Mouse (Mus musculus): Measurements from ENCODE around the gene Dtx2.

The Dtx2 gene

DNA sequence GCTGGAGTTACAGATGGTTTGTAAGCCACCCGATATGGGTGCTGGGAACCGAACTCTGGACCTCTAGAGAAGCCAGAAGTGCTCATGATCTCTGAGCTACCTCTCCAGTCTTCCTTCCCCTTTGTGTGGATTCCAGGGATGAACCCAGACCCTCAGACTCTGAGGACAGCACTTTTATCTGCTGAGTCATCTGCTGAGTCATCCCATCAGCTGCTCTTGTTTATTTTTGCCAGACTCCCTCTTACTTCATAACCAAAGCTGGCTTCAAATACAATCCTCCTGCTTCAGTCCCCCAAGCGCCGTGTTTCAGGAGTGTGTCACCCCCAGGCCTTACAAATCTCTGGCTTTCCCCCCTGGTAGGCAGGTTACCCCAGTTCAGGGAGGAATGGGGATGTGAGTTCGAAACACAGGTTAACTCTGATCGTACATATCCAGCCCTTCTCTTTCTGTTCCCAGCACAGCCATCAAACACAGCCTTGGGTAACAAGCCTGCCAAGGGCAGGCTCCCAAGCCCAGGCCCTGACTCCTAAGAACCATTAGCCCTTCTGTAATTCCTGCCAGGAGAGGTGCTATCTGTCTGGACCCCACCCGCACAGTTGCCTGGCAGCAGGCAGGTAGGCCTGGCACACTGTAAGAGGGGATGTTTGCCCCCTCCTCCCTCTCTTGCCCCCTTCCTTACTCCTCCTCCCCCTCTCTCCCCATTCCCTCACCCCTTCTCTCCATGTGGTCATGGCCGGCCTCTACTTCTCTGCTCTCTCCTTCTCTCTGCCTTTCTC lies 18.5 kb upstream of the Dtx2 start:
- no peak for DNase-seq

DNA sequence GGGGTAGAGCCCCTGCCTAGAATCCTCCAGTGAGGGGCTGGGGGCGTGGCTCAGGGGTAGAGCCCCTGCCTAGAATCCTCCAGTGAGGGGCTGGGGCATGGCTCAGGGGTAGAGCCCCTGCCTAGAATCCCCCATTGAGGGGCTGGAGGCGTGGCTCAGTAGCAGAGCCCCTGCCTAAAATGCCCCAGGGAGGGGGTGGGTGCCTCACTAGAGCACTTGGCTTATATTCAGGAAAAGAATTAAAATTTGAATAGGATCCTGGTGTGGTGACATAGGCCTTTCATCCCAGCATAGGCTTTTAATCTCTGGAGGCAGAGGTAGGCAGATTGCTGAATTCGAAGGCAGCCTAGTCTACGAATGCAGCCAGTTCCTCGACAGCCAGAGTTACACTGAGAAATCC lies 15.2 kb upstream of the Dtx2 start:
- DNase-seq, result no peak

DNA sequence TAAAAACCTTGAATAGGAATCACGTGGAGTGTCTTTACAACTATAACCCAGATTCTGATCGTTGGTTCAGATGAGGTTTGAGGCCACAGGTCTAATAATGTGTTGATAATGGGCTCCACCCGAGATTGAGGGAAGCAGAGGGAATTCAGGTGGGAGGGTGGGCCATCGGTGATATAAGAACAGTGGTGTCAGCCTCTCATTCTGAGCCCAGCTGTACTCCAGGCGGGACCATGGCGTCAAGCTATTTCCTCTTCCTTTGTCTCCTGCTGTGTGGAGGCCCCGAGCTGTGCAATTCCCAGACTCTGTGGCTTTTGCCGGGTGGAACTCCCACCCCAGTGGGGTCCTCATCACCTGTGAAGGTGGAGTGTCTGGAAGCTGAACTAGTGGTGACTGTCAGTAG lies 14.7 kb upstream of the Dtx2 start, which contains the start of gene Zp3:
Zp3 (plus strand) TSS at position 196 of the 400 bp plus-strand sequence.
- DNase-seq, result no peak

DNA sequence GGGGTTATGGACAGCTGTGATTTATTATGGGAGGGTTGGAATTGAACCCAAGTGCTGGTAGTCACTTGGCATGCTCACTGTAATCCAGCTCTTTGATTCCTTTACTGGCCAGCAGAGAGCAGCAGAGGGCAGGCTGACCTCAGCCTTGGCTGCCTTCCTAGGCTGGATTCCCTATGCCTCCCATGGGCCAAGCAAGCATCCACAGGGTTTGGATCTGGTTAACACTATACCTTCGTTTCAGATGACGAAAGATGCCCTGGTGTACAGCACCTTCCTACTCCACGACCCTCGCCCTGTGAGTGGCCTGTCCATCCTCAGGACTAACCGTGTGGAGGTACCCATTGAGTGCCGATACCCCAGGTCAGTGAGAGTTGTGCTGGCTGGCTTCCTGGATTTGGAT lies 12.2 kb upstream of the Dtx2 start:
- DNase-seq, result peak; percentile 39

DNA sequence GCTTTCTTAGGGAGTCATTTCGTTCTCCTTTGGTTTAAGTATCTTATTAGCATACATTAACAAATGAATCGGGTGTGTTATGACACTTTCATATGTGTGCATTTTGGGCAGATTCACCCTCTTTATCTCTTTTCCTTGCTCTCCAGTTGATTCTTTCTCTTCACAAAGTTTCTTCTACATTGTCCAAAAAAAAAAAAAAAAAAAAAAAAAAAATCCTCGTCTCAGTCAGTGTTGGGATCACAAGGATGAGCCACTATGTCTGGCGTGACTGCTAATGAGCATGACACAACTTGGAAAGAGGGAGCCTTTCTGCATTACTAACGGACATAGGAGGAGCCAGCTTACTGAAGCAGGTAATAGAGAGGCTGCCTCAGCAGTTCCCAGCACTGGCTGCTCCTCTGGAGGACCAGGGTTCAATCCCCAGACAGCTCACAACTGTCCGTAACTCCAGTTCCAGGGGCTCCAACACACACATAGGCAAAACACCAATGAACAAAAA lies 10.0 kb upstream of the Dtx2 start:
- DNase-seq, result no peak

DNA sequence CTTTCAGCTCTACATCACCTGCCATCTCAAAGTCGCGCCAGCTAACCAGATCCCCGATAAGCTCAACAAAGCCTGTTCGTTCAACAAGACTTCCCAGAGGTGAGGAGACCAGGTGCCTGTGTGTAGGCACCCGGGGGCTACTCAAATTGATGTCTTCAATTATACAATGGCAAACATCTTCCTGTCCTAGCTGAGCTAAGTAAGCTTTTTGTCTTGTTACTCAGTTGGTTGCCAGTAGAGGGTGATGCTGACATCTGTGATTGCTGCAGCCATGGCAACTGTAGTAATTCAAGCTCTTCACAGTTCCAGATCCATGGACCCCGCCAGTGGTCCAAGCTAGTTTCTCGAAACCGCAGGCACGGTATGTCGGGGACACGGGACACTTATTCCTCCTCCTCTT lies 7.4 kb upstream of the Dtx2 start:
- no peak for DNase-seq

DNA sequence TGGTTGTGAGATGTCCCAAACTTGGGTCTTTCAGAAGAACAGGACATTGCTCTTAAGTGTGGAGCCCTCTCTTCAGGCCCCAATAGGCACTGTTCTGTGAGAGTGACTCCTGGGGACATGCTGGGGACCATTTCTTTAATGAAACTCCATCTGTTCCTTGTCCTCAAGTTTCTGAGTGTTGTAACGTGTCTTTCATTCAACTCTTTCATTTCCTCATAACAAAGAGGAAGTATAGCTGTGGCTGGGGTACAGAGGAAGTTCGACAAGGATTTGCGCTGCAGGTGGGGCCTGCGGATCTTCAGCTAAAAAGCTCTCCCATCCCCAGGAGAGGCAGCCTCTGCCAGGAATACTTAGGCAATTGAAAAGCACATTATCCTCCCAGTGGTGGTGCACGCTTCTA lies 4.0 kb upstream of the Dtx2 start:
- DNase-seq, result no peak

DNA sequence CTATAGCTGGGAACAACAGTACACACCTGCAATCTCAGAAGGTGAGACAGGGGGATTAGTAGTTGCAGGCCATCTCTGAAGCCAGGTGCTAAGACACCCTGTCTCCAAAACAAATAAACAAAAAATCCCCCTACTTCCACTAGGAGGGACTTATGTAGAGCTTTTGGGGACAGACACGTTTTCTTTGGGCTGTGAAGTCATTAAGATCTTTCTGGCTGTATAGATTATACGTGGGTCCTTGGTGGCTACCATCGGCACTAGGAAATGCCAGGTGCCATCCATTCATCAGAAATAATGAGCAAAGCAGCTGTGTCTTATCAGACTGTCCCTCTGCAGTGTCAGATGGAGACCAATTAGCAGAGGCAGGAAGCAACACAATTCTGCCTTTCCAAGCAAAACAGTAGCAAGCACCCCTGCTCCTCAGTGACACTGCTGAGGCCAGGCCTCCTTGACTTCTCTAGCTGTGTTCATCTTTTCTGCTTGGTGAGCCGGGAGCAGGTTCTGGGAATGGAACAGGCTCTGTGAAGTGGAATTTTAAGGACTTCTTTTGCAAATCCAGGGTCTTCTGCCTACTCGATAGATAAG lies 1.1 kb upstream of the Dtx2 start:
- peak; percentile 34 for DNase-seq

DNA sequence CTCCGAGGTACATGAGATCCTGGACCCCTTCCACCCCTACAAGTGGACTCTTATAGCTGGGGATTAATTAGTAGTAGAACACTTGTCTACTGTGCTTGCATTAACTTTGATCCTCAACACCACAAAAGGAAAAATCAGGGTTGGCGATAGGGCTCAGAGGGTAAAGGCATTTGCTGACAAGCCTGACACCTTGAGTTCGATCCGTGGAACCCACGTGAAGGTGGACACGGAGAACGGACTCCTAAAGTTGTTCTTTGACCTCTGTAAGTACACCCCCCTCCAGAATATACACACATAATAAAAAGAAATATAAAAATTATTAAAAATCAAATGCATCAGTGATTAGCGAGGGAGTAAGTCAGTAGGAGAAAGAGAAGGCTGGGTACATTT lies 270 bp upstream of the Dtx2 start:
- DNase-seq, result no peak

DNA sequence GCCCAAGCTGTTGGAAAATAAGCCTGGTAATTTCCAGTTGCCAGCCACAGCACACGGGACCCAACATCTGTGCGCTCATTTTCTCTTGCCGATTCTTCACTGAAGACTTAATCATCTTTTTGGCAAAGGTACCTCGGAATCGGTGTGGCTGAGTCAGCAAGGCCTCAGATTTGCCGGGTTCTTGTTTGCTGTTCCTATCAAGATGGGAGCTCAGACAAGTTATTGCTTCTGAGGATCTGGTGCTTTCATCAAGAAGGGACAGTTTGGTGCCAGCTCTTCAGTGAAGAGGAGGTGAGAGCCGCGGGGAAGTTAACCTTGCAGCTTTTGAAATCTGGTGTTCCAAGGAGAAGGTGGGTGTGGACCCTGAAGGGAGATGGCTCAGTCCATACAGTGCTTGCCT lies 1.6 kb downstream of the Dtx2 start:
- DNase-seq, result no peak

DNA sequence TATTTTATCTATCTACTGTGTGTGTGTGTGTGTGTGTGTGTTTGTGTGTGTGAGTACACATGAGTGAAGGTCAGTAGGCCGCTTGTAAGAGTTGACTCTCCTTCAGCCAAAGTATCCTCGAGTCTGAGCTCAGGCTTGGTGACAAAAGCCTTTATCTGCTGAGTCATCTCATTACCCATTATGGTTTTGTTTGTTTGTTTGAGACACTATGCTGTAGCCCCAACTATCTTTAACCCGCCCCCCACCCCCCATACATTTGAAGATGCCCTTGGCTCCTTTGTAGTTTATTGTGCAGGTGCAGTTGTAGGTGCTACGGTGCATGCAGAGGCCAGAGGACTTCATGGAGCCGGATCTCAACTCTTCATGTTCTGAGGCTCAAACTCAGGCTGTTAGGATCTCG lies 6.6 kb downstream of the Dtx2 start:
- DNase-seq, result no peak

DNA sequence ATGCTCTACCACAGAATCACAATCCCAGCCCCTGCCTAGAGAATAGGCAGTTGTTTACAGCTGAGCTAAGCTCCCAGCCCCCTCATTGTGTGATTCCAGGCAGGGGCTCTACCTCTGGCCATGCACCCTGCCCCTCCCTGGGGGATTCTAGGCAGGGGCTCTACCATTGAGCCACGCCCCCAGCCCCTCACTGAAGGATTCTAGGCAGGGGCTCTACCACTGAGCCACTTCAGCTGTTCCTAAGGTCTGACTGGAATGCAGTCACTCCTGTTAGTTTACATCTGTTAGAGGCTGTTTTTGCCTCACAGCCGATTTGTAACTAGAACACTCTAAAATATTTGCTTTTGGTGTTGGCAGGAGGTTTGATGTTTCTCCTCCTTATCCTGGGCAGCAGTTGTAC lies 7.7 kb downstream of the Dtx2 start:
- no peak for DNase-seq

DNA sequence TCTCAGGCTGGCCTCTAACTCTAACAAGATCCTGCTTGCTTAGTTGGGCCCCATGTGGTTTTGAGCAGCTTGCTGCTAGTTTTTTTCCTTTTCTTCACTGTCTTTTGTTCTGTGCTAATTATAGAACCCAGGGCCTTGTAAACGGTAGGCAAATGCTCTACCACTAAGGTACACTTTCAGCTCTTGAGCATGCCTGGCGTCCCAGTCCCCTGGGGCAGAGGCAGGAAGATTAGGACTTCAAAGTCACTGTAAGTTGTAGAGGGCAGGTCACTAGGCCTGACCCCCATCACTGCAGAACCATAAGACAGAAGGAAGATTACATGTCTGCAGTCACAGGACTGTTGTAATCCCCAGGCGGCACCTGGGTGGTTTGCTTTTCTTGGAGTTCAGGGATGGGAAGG lies 8.2 kb downstream of the Dtx2 start:
- no peak for DNase-seq

DNA sequence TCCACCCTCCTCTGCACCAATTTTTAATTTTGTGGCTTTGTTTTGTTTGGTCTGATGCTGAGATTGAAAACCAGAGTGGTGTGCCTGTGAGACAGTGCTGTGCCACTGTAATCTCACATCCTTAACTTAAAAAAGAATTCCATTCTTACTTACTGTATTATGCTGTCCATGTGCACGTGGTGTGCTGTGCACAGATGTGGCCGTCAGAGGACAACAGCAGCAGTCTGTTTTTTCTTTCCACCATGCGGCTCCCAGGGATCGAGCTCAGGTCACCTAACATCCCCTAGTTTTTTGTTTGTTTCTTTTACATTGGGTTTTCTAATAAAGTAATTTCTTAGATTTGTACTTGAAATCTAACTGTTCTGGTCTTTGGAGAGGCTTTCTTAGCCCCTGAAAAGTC lies 9.9 kb downstream of the Dtx2 start:
- no peak for DNase-seq

DNA sequence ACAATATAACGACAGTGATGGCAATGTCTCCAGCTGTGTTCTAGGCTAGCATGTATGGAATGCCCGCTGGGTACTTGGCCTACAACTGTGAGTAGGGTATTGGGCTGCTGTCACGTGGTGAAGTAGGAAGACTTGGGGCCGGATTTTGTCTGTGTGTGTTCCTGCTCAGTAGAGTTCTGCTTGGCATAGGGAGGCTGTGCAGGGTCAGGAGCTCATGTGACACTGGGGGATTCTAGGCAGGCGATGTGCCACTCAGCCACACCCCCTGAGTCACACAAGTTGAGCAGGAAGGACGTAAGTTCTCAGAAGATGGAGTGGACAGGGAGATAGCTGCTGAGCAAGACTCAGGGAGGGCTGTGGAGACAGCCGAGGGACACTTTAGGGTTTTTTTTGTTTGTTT lies 13.1 kb downstream of the Dtx2 start:
- DNase-seq, result no peak

DNA sequence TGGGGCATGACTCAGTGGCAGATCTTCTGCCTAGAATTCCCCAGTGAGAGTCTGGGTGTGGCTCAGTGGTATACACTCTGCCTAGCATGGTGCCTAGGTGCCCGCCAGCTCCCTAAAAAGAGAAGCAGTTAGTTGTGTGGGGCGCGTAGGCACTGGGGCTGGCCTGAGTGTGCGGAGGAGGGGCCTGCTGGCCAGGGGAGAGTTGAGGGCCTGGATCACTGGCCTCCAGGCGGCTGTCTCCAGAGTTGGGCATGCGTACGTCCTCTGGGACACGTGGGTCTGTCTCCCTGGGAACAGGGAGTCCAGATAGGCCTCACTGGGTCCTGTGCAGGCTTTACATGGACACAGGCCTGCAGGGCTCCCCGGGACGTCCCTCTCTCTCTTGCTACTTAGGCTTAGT lies 20.3 kb downstream of the Dtx2 start:
- peak; percentile 64 for DNase-seq

DNA sequence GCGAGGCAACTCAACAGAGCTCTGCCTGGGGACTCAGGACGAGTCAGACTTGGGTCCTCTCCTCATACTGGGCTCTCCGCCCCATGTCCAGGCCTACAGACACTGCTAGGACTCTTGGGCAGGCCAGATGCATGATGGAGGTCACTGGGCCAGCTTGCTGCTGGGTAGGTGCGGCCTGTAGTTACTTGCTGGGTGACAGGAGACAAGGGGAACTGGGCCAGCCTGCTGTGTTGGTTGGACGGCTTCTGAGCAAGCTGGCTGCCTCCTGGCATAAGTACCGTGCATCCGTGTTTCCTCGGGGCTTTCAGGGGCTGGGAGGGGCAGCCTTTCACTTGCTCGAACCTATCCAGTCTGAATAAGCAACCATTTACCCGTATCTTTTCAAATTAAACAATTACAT lies 21.0 kb downstream of the Dtx2 start:
- peak; percentile 48 for DNase-seq

DNA sequence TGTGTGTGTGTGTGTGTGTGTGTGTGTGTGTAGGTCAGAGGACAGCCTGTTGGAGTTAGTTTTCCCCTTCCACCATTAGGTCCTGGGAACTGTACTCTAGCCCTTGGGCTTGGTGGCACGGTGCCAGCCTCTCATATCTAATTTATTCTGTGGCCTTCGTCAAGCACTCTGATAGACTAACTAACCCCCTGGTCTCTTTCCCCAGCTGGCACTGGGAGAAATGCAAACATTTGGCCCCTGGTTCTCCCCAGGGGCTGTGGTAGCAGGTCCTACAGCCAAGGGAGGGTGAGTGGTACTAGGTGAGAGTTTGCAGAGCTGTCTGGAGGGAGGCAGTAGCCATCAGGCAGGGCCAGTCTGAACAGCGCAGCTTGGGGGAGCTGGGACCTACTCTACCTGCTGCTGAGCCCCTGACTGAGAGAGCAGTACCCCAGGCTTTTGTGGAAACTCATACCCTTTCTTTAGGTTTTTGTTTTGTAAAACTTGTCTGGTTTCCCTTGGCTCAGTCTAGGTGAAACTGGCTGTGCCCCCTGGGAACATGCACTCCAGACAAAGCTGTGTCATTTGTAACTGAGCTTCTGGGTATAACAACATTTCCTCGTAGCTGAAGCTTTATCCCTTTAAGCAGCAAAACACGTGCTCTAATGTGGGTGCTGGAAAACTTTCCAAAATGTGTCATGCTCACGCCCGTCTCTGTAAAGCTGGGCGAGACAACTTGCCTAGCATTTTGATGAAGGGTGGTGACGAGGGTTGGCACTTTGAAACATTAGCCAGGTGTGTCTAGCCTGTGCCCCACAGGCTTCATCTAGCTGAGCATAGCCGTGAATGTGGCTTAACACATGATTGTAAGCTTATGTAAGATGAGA lies 21.6 kb downstream of the Dtx2 start:
- DNase-seq, result peak; percentile 73

DNA sequence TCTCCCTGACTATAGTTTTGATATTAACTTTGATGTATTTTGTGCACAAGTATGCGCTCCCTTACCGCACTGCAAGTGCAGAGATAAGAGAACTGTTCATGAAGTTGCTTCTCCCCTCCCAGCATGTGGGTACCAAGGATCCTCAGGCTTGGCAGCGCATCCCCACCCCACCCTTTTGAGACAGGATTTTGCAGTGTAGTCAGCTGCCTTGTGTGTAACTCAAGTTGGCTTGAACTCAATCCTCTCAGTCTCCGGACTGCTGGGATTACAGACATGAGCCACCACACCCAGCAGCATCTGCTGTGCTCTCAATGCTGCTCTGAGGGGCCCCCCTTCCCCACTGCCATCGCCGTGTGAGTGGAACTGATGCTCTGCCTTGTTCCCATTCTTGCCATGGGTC lies 22.7 kb downstream of the Dtx2 start:
- no peak for DNase-seq

DNA sequence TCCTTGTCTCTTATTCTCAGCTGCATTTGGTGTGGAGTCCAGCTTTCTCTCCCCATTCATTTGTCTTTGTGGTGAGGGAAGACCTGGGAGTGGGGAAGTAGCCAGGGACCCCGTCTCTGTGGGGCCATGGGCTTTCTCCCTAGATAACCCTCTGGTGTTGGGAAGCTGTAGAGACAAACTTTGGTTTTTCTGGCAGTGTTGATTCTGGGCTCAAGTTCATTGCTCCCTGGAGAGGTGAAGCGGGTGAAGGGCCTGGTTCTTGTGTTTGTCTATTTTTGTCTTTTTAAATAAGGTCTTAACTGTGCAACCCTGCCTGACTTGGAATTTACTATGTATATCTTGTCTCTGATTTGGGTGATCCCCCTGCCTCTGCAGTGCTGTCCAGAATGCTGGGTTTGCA lies 24.1 kb downstream of the Dtx2 start:
- DNase-seq, result no peak

DNA sequence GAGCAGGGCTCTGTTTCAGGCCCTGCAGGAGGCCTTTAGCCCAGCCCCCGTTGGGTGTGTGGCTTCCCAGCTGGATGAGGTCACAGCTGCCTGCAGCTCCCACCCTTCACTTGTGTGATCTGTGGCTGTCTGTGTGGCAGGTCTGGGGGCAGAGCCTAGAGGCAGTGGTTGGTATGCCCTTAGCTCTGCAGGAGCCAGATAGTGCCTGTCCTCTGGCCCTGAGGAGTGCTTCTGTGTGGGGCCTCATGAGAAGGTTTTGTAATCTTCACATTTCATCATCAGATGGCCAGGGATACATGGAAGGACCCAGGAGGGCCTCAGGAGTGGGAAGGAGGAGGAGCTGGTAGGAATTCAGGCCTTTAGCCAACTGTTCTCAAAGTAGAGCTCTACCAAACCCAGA lies 25.3 kb downstream of the Dtx2 start:
- DNase-seq, result no peak

DNA sequence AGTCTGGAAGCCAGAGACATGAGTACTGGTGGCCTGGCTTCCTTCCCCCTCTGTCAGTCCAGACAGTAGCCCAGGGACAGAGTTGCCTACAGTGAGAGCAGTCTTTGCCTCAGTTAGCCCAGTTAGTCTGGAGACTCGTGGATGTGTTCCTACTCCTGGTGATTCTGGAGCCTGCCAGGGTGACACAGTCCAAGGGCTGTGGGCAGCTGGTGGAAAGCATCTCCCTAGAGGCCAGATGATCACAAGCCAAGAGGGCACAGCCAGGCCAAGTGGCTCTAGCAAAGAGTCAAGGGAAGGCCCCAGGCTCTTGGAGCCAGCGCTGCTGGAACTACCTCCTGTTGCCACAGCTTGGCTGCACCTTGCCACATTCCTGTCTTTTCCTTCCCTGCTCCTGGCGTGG lies 31.1 kb downstream of the Dtx2 start:
- no peak for DNase-seq

DNA sequence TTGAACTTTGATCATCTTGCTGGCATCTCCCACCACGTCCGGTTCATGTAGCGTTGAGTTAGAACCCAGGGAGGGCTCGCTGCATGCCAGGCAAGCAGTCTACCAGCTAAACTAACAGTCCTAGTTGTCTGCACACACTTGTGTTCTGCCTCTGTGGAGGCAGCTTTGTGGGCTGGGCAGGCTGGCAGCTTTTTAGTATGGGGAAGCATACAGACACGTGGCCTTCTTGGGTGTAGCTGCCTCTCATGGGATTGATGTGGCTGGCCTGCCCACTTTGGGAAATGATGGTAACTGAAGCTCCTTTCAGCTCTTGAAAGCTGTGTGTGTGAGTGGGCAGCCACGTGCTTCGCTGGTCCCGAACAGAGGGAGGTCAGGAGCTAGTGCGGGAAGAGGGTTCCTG lies 32.3 kb downstream of the Dtx2 start:
- no peak for DNase-seq
